Mouse (Mus musculus) spleen, adult 2 months (tissue): ENCODE data around the gene Gm13696.

ENCODE experiments used
- CTCF ChIP-seq: fragments of 200-500 bp; IDR thresholded peaks from 2 replicates; pipeline ENCODE4 v1.5.1; 2011; ENCODE audit warnings: mild to moderate bottlenecking, inconsistent platforms; ENCODE audit not compliant: insufficient read depth, insufficient read length, insufficient replicate concordance; ENCODE audit errors: extremely low read depth
- POLR2A ChIP-seq: fragments of 200-500 bp; IDR thresholded peaks from 2 replicates; pipeline ENCODE4 v1.6.1; 2011; ENCODE audit warnings: low read depth, low read length, inconsistent platforms

GRCm38 (mm10) chr2:84008913-84009312 lies 36.0 kb downstream of the Gm13696 start:
- TF ChIP-seq CTCF (no peak), POLR2A (no peak)
